Mouse (Mus musculus): ENCODE results near the gene Sec16a. TPM values are rescaled to one million over a fixed set of nuclear protein-coding genes. Genes with fewer than 3 reads are reported as not detected.

Sec16a gene
- polyA plus RNA-seq, 2 experiments, result 47.1 to 62.5 TPM

GRCm38 (mm10) chr2:26429851-26430250, 15.2 kb downstream of the Sec16a start:
- Histone ChIP-seq H3K9ac (ENCODE audit: low read depth, low read length, severe bottlenecking) (no peak overlapping the region), H3K27ac (replicated peaks; ENCODE audit: low read depth, low read length) (no peak overlapping the region), H3K36me3 (ENCODE audit: control insufficient read depth, insufficient read depth, low read length) (peaks cover 98% of the 10 kb centered on the region), H3K27me3 (ENCODE audit: control insufficient read depth, insufficient read depth, low read length) (no peaks in the 10 kb centered on the region), H3K9me3 (ENCODE audit: control insufficient read depth, low read length) (no peaks in the 10 kb centered on the region), H3K4me2 (replicated peaks; ENCODE audit: low read depth, low read length, severe bottlenecking) (no peak overlapping the region), H3K4me3 (replicated peaks; ENCODE audit: low read length) (no peak overlapping the region), H3K4me1 (ENCODE audit: control insufficient read depth, insufficient read depth, low read length) (no peaks in the 10 kb centered on the region)
- no peak for TF ChIP-seq POLR2A (IDR thresholded peaks at IDR 0.05; ENCODE audit: borderline replicate concordance, extremely low read depth, insufficient read depth, insufficient read length)
- DNase-seq (ENCODE audit: low spot score) (no peak), ATAC-seq (ENCODE audit: low FRiP score, low read depth) (no peak)
- WGBS, result 91% methylated on average over 5 of the region's 5 CpGs

- H3K27ac ChIP-seq (replicated peaks; ENCODE audit: low read depth, low read length), result no peak overlapping the region
- no peaks in the 10 kb centered on the region for H3K4me1 ChIP-seq (ENCODE audit: control insufficient read depth, insufficient read depth, low read length)
- H3K9ac ChIP-seq (ENCODE audit: low read depth, low read length, severe bottlenecking), result no peak overlapping the region
- no peak overlapping the region for H3K4me2 ChIP-seq (replicated peaks; ENCODE audit: low read depth, low read length, severe bottlenecking)
- DNase-seq (ENCODE audit: low spot score) (no peak), ATAC-seq (ENCODE audit: low FRiP score, low read depth) (no peak)
- no peaks in the 10 kb centered on the region for H3K27me3 ChIP-seq (ENCODE audit: control insufficient read depth, insufficient read depth, low read length)
- no peaks in the 10 kb centered on the region for H3K9me3 ChIP-seq (ENCODE audit: control insufficient read depth, low read length)
- TF ChIP-seq POLR2A (IDR thresholded peaks at IDR 0.05; ENCODE audit: borderline replicate concordance, extremely low read depth, insufficient read depth, insufficient read length), result no peak
- whole genome bisulfite sequencing, result 91% methylated on average over 2 of the region's 2 CpGs
- peaks cover 98% of the 10 kb centered on the region for H3K36me3 ChIP-seq (ENCODE audit: control insufficient read depth, insufficient read depth, low read length)
- no peak overlapping the region for H3K4me3 ChIP-seq (replicated peaks; ENCODE audit: low read length)
These were observed 20.5 kb downstream of the Sec16a start for GRCm38 (mm10) chr2:26424541-26424940.

- Histone ChIP-seq H3K27me3 (ENCODE audit: control insufficient read depth, insufficient read depth, low read length) (no peaks in the 10 kb centered on the region), H3K4me1 (ENCODE audit: control insufficient read depth, insufficient read depth, low read length) (no peaks in the 10 kb centered on the region), H3K4me2 (replicated peaks; ENCODE audit: low read depth, low read length, severe bottlenecking) (no peak overlapping the region), H3K4me3 (replicated peaks; ENCODE audit: low read length) (no peak overlapping the region), H3K9me3 (ENCODE audit: control insufficient read depth, low read length) (no peaks in the 10 kb centered on the region), H3K36me3 (ENCODE audit: control insufficient read depth, insufficient read depth, low read length) (peaks cover 98% of the 10 kb centered on the region), H3K27ac (replicated peaks; ENCODE audit: low read depth, low read length) (no peak overlapping the region), H3K9ac (ENCODE audit: low read depth, low read length, severe bottlenecking) (no peak overlapping the region)
- ATAC-seq (ENCODE audit: low FRiP score, low read depth) (no peak), DNase-seq (ENCODE audit: low spot score) (no peak)
- no peak for TF ChIP-seq POLR2A (IDR thresholded peaks at IDR 0.05; ENCODE audit: borderline replicate concordance, extremely low read depth, insufficient read depth, insufficient read length)
- WGBS, result 79% methylated on average over 1 of the region's 1 CpGs
These were observed 21.9 kb downstream of the Sec16a start for GRCm38 (mm10) chr2:26423086-26423485.

GRCm38 (mm10) chr2:26421969-26422368, 23.0 kb downstream of the Sec16a start:
- WGBS, result 95% methylated on average over 2 of the region's 2 CpGs
- no peak overlapping the region for H3K27ac ChIP-seq (replicated peaks; ENCODE audit: low read depth, low read length)
- no peak overlapping the region for H3K4me2 ChIP-seq (replicated peaks; ENCODE audit: low read depth, low read length, severe bottlenecking)
- no peaks in the 10 kb centered on the region for H3K9me3 ChIP-seq (ENCODE audit: control insufficient read depth, low read length)
- no peak overlapping the region for H3K9ac ChIP-seq (ENCODE audit: low read depth, low read length, severe bottlenecking)
- no peak overlapping the region for H3K4me3 ChIP-seq (replicated peaks; ENCODE audit: low read length)
- no peak for TF ChIP-seq POLR2A (IDR thresholded peaks at IDR 0.05; ENCODE audit: borderline replicate concordance, extremely low read depth, insufficient read depth, insufficient read length)
- ATAC-seq (ENCODE audit: low FRiP score, low read depth) (no peak), DNase-seq (ENCODE audit: low spot score) (no peak)
- no peaks in the 10 kb centered on the region for H3K4me1 ChIP-seq (ENCODE audit: control insufficient read depth, insufficient read depth, low read length)
- no peaks in the 10 kb centered on the region for H3K27me3 ChIP-seq (ENCODE audit: control insufficient read depth, insufficient read depth, low read length)
- H3K36me3 ChIP-seq (ENCODE audit: control insufficient read depth, insufficient read depth, low read length), result peaks cover 97% of the 10 kb centered on the region

- Histone ChIP-seq H3K9me3 (ENCODE audit: control insufficient read depth, low read length) (no peaks in the 10 kb centered on the region), H3K4me3 (replicated peaks; ENCODE audit: low read length) (no peak overlapping the region), H3K4me2 (replicated peaks; ENCODE audit: low read depth, low read length, severe bottlenecking) (no peak overlapping the region), H3K4me1 (ENCODE audit: control insufficient read depth, insufficient read depth, low read length) (no peaks in the 10 kb centered on the region), H3K36me3 (ENCODE audit: control insufficient read depth, insufficient read depth, low read length) (peaks cover 96% of the 10 kb centered on the region), H3K27ac (replicated peaks; ENCODE audit: low read depth, low read length) (no peak overlapping the region), H3K9ac (ENCODE audit: low read depth, low read length, severe bottlenecking) (no peak overlapping the region), H3K27me3 (ENCODE audit: control insufficient read depth, insufficient read depth, low read length) (no peaks in the 10 kb centered on the region)
- no peak for TF ChIP-seq POLR2A (IDR thresholded peaks at IDR 0.05; ENCODE audit: borderline replicate concordance, extremely low read depth, insufficient read depth, insufficient read length)
- ATAC-seq (ENCODE audit: low FRiP score, low read depth) (no peak), DNase-seq (ENCODE audit: low spot score) (no peak)
- 90% methylated on average over 1 of the region's 1 CpGs for WGBS
These were observed 26.9 kb downstream of the Sec16a start for GRCm38 (mm10) chr2:26418120-26418519.

GRCm38 (mm10) chr2:26417066-26417465, 27.9 kb downstream of the Sec16a start:
- ATAC-seq (ENCODE audit: low FRiP score, low read depth), result no peak

More at GRCm38 (mm10) chr2:26417066-26417465, 27.9 kb downstream of the Sec16a start:
- TF ChIP-seq POLR2A (IDR thresholded peaks at IDR 0.05; ENCODE audit: borderline replicate concordance, extremely low read depth, insufficient read depth, insufficient read length), result no peak
- H3K27me3 ChIP-seq (ENCODE audit: control insufficient read depth, insufficient read depth, low read length), result no peaks in the 10 kb centered on the region
- no peak overlapping the region for H3K27ac ChIP-seq (replicated peaks; ENCODE audit: low read depth, low read length)
- H3K9me3 ChIP-seq (ENCODE audit: control insufficient read depth, low read length), result no peaks in the 10 kb centered on the region
- H3K4me2 ChIP-seq (replicated peaks; ENCODE audit: low read depth, low read length, severe bottlenecking), result no peak overlapping the region
- DNase-seq (ENCODE audit: low spot score), result no peak
- H3K9ac ChIP-seq (ENCODE audit: low read depth, low read length, severe bottlenecking), result no peak overlapping the region
- H3K4me1 ChIP-seq (ENCODE audit: control insufficient read depth, insufficient read depth, low read length), result no peaks in the 10 kb centered on the region
- H3K4me3 ChIP-seq (replicated peaks; ENCODE audit: low read length), result no peak overlapping the region
- peaks cover 96% of the 10 kb centered on the region for H3K36me3 ChIP-seq (ENCODE audit: control insufficient read depth, insufficient read depth, low read length)

All from limb, embryonic 14.5 days (tissue).